Mouse (Mus musculus) gastrocnemius, postnatal 36 days (tissue): ENCODE measurements at regions not wholly inside any gene's neighbourhood (a gene's known extent, or its start where the extent isn't known, plus 50 kb on each side); places are given as distances from the start of the nearest gene placed in this dataset.
"Not testable (repeated sequence)": the region's sequence is repeated elsewhere in the genome, so short reads cannot be mapped to it uniquely, and the experiment has no call there.

Experiments used
- DNase-seq, 2 experiments: peaks; one replicate each; pipeline ENCODE4 v3.0.0; 2022
- intact Hi-C: fragments of 180-260 bp; cut with DNase I; formaldehyde crosslinking; loops from one replicate; pipeline ENCODE4 v1.15.1; 2025

DNA sequence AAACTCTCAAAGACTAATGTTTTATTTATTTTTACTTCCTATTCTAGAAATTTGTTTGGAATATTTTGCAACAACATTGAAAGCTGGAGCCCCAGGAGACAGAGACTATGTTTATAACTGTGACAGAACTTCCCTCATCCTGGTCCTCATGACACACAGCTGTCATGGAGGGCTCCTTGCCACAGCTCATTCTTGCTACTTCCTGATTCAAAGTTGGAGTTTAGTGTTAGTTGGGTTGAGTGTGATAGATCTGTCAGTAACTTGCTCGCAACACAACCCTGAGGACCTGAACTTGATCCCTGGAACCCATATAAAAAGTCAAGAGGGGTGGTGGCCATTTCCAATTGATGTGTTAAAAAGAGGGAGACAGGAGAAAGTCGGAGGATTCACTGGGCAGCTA, 328.3 kb upstream of the Nox3 start:
- no peak for DNase-seq
- intact Hi-C loops: no loop called here

DNA sequence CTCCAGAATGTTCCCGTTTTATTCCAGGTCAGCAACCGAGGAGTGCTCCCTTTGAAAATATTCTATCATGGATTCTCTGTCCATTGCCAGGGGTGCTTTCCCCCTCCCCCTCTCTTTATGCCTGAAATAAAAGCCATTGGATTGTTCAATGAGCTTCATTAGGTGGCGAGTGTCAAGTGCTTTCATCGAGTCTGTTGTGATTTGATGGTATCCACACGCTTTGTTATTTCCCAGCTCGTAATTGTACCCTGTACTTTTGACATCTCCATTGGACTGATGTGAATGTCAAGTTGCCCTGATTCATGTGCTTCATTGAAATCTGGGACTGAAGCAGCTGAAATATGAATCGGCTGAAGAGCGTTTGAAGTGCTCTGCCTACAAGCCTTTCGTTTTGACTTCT, 333.1 kb upstream of the Nox3 start:
- intact Hi-C loops: no loop called here
- no peak for DNase-seq

DNA sequence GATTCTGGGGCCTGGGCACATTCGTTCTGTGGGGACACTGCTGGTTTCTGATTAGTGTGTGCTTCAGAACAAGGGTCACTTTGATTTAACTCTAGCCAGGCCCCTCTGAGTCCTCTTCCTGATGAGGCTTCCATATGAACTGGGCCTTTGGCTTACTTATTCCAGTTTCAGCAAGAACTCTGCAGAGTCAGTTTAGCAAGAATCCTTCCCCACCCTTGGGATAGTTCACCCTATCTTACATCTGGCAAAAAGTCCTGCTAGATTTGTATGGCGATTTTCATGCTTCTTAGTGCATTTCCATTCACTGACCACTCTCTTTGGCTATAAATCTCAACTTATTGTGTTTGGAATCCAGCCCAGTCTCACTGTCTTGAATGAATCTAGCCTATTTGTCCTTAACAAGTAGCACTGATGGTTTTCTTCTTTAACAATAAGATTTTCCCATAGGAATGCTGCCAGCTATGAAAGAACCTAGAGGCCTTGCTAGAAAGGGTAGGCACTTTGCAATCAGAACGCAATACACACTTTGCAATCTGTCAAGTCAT, 338.8 kb upstream of the Nox3 start:
- intact Hi-C loops: no loop called here
- DNase-seq: no peak

DNA sequence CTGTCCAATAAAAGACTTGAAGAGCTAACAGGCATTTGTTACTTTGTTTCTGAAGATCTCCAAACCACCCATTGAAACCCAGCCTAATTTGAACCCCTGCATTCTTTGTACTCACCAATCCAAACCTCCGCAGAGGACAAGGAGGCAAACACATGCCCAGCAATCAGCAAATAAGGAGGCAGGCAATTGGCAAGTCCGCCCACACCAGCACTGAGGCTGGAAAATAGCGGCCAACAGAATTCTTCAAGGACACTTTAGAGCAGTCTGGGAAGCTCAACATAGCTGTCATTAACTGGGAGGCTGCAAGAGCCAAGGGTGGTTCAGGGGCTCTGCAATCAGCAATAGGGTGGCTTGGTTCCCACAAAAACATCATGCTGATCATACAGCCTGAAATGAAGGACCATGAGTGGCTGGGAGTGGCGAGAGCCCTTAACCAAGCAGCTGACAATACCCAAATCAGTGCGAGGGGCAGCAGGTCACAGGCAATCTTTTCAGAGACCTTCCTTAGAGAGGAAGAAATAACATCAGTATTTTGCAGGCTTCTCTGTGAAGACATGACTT, 344.1 kb upstream of the Nox3 start:
- peak; percentile 4 to 13 for DNase-seq
- intact Hi-C loops: no loop called here

DNA sequence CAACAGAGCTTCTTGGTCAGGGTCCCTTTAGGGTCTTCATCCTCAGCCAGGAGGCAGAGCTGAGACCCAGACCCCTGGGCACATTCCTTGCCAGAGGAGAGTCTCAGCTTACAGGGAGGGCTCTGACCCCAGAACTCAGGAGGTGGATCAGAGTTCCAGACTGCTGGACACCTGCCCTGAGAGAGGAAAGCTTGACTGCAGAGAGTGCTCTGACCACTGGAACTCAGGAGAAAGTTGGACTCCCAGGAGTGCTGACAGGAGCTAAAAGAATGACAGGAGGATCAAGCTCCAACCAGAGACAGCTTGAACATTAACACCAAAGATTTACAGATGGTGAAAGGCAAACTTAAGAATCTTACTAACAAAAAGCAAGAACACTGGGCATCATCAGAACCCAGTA, 364.1 kb upstream of the Nox3 start:
- DNase-seq, intact Hi-C loops: not testable (repeated sequence)

DNA sequence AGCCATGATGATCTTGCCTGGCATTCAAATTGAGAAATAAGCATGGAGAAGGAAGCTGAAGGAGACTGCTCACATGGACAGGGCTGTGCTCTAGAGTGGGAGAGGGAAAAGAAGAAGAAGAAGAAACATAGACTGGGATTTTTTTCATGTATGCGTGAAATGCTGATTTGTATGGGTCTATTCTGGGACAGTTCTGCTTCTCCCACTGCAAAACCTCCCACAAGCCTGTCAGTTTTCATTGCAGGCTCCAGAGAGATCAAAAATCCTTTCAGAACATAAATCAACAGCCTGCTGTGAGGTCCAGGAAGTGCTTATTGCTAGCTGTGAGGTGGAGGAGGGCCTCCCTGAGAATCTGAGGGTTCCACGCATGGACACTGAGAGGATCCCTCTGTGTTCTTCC, 377.3 kb upstream of the Nox3 start:
- no peak for DNase-seq
- intact Hi-C loops: no loop called here

DNA sequence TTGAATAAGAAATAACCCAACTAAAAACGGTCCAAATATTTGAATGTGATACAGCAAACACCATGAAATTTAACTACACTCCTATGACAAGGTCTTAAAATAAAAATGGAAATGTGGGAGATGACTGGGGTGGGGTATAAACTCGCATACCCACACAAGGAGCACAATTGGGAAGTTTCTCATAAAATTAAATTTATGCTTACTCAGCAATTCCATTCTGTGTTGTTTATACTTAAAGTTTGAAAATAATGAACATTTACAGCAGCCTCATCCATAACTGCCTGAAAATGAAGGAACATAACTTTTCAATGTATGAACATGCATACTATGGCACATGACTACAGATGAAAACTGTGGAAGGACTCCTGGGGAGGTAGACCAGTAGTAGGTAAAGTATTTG, 384.5 kb upstream of the Nox3 start:
- no peak for DNase-seq
- intact Hi-C loops: no loop called here

DNA sequence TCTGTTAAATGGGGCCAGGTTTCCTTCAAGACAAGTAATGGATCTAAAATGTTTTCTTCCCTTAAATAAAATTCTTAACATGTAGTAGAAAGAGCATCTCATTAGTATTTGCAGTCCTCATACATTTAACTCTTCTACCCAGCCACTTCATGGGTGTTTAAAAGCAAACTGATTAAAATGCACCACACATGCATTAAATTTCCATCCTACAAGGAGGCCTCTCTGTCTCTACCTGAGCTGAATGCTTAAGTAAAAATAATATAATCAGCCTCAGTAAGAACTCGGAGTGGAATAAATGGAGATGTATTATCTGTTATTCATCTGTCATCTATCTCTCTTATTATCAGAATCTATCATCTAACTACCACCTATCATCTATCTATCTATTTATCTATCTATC, 398.6 kb upstream of the Nox3 start:
- intact Hi-C loops: no loop called here
- no peak for DNase-seq

DNA sequence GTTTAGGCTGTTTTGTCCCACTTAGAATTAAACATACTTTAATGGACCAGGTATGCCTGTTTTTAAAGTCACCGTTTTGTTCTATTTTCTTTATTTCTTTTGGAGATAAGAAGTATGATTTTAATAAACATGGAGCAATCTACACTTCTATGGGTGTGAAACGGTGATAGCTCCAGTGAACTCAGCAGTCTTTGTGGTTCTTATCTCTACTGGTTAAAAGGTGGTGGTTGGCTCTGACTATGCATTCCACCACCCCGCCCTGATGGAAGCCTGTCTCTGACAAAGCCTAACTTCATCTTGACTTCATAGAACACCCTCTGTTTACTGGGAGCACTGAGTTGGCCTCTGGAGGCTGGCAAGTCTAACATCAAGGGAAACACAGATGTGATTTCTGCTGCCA, 407.3 kb upstream of the Nox3 start:
- intact Hi-C loops: no loop called here

DNA sequence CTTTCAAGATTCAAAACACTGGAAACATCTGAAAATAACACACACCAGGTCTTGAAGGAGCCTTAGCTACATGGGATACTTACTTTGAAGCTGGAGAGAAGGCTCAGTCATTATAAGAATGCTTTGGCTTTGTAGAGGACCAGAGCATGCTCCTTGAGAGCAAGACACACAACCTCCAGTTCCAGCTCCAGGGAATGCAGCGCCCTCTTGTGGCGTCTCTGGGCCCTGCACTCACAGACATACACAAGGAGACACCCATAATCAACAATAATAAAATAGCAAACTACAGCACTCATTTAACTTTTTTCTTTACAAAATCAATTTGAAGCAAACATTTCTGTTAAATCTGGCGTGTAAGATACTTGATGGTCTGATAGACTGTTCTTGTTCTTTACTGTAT, 413.2 kb upstream of the Nox3 start:
- intact Hi-C loops: no loop called here
- no peak for DNase-seq

More for the DNA sequence above, 407.3 kb upstream of the Nox3 start:
- no peak for DNase-seq

DNA sequence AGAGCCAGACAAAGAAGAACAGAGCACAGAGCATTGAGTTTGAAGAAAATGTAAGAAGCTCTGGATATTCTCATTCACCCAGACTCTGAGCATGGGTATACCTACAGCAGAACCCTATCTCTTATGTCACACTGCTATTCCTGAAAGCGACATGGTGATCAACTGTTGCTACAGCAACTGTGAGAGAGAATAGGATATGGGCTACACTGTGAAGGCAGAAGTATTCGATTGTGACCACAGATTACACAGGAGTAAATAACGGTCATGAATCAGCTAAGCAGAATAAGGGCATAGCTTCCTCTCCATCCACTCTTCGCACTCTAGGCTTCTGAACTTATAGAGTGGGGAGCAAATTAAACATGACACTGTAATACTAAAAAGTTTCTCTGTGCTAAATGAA, 417.0 kb upstream of the Nox3 start:
- DNase-seq: no peak
- intact Hi-C loops: no loop called here

DNA sequence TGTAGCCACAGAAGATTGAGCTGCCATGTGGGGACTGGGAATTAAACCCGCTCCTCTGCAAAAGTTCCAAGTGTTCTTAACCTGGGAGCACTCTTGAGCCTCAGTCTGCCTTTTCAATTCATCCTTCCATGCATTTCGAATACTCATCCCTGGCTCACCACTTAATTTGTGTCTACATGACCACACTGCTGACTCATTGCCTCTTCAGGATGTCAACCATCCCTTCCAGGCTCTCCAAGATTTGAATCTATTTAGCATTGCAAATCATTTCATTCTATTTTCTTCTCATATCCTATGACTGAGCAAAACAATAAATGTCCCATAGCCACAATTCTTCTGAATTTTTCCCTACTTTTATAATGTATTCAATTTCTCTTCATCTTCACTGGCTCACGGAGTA, 420.4 kb upstream of the Nox3 start:
- intact Hi-C loops: no loop called here
- DNase-seq: no peak

DNA sequence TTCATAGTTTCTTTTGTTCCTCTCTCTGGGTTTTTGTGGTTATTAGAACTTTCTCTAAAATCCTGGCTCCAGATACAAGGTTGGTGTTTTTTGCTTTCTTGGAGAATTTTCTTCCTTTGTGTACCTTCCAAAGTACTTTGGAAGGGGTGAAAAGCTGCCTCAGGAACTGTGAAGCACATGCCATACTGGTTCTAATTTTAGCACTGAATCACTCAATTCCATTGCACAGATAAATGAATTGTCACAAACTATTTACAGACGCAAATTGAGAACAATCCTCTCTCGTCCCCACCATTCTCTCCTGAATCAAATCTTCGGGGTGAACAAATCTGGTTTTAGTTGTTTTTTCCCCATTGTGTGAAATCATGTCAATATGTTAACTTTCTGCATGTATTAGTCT, 437.6 kb upstream of the Nox3 start:
- intact Hi-C loops: no loop called here
- no peak for DNase-seq

DNA sequence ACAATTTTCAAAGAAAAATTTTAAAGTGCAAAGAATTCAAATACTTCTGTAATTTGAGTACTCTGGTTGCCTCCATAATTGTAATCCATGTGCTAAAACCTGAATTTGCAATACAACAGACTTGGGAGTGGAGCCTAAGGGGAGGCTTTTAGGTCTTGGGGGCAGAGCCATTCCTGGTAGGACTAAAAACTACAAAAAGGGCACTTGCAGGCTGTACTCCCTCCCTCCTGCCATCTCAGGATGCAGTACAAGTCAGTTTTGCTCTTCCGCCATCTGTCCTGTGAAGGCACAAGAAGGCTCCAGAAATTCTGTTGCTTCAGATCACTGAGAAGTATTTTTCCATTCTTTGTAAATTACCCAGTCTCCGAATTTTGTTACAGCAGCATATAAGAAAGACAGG, 467.4 kb upstream of the Nox3 start:
- intact Hi-C loops: no loop called here

DNA sequence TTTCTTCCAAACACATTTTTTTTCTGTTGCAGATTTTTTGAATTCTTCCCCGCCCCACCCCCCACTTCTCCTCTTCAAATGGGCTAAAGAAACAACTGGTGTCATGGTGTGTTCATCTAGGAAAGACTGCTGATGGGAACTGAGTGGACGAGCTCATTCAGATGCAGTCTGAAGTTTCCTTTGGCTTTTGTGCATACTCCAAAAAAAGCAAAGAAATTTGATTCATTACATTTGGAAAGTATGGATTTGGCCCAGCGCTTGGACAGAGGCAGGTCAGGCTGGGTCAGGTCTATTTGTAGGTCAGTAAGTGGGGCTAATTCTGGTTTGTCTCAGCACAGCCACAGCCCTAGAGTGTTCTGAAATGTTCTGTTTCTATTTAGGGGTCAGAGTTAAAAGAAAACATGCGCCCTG, 477.9 kb upstream of the Nox3 start:
- DNase-seq: peak in 1 of 2 experiments; percentile 41
- intact Hi-C loops: no loop called here

More for the DNA sequence above, 467.4 kb upstream of the Nox3 start:
- DNase-seq: no peak

DNA sequence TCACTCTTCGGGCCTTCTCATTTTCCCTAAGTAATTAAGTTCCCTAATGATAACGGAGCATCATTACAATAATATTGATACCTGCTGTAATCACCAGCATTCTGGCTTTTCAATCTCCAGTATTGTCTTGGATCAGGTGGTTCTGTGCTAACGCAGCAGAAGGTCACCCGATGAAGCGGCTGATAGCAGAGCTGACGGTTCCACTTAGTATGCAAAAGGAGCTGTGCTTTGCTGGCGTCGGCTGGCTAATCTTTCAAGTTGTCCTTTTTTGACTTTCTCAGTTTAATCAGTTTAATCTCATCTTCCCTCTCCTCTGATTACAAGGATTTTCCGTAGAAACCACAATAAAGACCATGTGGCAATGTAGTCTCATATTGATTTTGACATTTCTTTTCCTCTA, 478.9 kb upstream of the Nox3 start:
- intact Hi-C loops: no loop called here
- no peak for DNase-seq

DNA sequence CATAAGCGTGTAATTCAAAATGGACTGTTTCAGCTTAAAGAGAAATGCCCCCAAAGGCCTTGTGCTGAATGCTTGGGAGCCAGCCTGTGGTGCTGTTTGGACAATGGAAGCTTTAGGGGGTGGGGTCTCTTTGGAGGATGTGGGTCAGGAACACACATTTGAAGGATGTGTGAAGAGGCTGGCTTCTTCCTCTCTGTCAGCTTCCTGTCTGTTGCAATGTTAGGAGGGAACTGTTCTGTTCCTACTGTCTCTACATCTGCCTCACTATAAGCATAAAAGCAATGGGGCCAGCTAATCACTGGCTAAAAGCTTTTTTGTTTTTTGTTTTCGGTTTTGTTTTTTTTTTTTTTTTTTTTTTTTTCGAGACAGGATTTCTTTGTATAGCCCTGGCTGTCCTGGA, 480.5 kb upstream of the Nox3 start:
- intact Hi-C loops: no loop called here
- DNase-seq: no peak

DNA sequence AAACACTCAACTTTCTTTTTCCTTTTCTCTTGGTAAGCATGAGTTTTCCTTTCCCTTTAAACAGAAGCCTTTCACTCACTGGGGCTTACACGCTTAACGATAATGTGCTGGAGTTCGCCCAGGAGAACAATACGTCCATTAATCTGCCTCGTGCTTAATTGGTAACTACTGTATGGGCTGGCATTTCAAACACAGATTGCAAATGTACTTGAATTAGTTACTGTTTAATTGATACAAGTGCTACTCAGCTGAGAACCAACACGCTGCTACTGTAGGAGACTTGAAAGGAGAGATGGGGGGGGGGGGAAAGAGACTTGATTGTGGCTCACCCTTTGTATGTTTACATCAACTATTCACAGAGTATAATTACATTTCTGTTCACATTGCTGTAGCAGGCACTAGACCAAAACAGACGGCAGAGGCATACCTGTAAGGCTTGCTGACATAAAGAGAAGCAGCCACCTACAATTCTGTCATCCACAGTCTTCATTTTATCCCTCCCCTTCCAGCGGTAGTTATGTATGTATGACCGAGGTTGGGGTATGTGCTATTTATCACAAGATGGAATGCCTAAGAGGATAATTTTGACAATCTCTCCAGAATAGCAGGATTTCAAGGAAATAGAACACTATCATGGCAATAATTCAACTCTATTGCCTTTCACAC, 481.6 kb upstream of the Nox3 start:
- no peak for DNase-seq
- intact Hi-C loops: no loop called here

DNA sequence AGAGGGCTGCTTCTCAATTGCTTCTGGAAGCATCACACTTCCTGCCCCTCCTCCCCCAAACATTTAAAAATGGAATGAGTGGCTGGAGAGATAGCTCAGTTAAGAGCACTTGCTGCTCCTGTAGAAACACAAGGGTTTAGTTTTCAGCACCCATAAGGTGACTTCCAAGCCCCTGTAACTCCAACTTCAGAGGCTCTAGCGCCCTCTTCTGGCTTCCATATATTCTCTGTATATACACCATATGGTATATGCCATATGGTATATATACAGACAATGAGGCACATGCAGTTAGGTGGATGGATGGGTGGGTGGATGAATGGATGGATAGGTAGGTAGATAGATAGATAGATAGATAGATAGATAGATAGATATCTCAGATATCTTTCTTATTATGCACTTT, 483.2 kb upstream of the Nox3 start:
- intact Hi-C loops: no loop called here

DNA sequence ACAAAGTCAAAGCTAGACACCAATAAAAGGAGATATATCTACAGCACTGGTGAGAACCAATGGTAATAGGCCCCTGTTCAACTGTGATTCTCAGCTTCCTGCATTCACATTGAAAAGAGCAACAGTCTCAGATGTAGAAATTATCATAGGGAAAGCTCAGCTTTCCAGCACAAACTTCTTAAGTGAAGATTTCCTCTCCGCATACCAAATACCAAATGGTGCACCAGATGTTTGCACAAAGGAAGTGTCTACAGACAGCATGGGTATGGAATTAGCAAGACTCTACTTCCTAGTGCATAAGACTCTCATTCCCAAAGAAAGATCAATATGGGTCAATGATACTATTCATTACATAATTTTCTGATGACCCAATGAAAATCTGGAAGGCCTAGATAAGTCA, 486.0 kb upstream of the Nox3 start:
- intact Hi-C loops: no loop called here
- no peak for DNase-seq

More for the DNA sequence above, 483.2 kb upstream of the Nox3 start:
- no peak for DNase-seq

DNA sequence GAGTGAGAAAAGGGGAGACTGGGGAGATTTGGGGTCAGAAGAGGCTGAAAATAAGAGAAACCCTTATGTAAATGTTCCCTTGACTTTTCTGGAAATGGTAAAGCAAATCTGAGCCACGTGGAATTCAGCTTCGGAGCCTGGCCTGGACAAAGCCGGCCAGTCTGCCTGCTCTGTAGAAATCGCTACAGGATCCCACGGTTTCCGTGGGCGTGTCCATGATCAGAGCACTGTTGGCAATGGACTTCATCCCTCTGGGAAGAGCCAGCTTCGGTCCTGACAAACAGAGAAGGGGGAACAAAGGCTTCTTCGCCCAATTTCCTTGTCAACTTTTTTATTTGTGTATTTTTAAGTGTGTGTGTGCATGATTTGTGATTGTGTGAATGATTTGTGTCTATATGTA, 490.7 kb upstream of the Nox3 start:
- no peak for DNase-seq

DNA sequence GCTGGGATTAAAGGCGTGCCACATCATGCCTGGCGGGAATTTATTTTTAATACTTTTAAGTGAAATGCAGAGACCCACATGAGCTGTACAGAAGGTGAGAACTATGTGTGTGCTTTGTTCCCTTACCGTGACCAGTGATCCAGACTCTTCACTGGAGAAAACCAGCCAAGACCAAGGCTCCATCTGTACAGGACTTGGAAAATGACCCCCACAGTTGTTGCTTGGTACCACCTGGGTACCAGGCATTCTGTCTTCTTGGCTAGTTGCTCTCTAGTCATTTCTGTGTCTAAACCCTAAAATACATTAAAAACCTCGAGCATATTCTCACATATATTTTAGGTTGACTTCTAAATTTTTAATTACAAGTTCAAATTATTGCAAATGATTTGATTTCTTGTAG, 491.5 kb upstream of the Nox3 start:
- DNase-seq: no peak
- intact Hi-C loops: no loop called here

More for the DNA sequence above, 490.7 kb upstream of the Nox3 start:
- intact Hi-C loops: no loop called here
